Mouse (Mus musculus): ENCODE data around the gene Slc25a3.

DNA sequence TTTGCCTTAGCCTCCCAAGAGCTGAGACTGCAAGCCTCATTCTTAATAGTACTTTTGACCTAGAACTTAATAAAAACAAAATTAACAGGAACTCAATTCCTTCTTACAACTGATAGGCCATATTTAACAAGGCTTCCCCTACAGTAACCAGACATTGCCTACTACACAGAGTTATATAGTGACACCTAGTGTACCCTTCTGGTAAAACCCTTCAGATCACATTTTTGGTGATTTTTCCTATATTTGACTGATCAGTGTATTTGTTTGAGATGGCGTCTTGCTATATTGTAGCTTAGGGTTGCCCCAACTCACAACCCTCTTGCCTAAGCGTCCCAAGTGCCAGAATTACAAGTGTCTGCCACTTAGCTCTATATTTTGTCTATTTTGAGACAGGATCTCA, 17.7 kb upstream of the Slc25a3 start:
- TF ChIP-seq TAL1 (IDR thresholded peaks at IDR 0.05; ENCODE audit: low read length) (no peak), GATA1 (IDR thresholded peaks at IDR 0.05; ENCODE audit: low read length) (no peak)
